Mouse (Mus musculus) cerebellum, adult 18-20 months (tissue): ENCODE measurements around the gene Ap5b1.

Experiments
- DNase-seq, 2 experiments: peaks; one replicate each; pipeline ENCODE4 v3.0.0; 2021

Ap5b1 gene

DNA sequence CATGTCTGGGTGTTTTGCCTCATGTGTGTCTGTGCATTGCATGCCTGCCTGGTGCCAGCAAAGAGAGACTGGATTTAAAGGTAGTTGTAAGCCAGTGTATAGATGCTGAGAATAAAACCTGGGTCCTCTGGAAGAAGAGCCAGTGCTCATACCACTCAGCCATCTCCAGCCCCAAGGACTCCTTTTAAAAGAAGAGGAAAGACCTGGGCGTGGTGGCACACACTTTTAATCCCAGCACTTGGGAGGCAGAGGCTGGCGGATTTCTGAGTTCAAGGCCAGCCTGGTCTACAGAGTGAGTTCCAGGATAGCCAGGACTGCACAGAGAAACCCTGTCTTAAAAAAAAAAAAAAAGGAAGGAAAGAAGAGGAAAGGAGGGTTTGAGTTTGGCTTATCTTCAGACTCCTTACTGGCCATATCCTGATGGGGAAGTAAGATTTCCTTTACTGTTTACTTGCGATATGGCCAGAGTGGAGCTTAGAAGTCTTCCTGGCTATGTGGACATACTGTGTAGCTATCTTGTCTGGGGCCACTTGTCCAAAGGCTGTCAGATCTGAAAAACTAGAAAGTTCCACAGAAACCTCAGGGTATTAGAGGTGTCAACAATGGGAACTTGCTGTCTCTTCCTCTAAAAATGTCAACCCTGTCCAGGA lies 45.1 kb downstream of the Ap5b1 start:
- DNase-seq = no peak

DNA sequence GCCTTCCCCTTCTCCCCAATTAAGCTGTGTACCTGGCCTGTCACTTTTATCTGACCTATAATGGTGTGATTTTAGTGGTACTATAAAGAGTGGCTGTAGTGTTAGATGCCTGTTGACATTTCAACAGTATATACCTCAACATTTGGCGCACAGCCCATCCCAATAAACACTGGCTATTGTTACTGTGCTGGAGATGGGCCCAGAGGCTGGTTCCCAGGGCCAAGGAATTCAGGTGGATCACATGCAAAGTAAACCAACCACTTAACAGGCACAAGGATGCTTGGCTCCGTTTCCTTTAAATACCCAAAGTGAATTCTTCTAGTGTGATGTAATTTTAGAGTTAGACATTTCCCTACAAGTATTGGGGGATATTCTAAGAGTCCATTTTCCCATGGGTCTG lies 47.1 kb downstream of the Ap5b1 start:
- DNase-seq = no peak

DNA sequence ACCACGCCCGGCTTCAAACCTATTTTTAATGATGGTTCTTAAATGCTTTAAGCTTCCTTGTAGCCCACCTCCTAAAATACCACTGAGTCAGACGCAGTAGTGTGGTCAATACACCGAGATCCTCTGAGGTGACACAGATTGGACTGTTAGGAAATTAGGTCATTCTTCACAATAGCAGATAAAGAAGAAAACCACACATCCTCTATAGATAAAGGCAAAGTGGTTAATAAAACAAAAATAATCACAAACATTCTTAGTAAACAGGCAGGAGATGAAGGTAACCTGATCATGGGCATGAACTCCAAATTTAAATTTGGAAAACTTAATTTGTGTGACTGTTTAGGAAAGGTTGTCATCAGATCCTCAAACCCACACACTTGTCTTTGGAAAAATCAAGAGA lies 52.2 kb downstream of the Ap5b1 start:
- no peak for DNase-seq
